In genomic region chr7:124990695-124991094, GRCm38 (mm10) we compare ENCODE assay signal across 12 mouse cellular contexts.
DNase-seq lines count a peak whose midpoint lies in the region; ATAC-seq lines count a peak whose summit lies in the region.
"Had no signal": no experiment of that assay in that cellular context is flagged by ENCODE, and none has a peak within 500 bp of the region (broad histone marks: within the 10 kb centered on the region; RNA-seq: fewer than 3 reads in every experiment).

No protein-coding gene starts in this region.

- peak; percentile 14 for DNase-seq in forebrain, embryonic 10.5 days (ENCODE audit: extremely low spot score, low spot score)
- no peak for DNase-seq in forebrain, embryonic 11.5 days (ENCODE audit: low spot score)
- peak; percentile 18 to 26 for DNase-seq in frontal cortex, postnatal 10 days (ENCODE audit: low spot score in 2 of 2)
- DNase-seq in left cerebral cortex, adult 9 months (ENCODE audit: low spot score in 2 of 2), result peak; percentile 30 to 39
- peak; percentile 54 for DNase-seq in right cerebral cortex, adult 18-20 months
- no peak for DNase-seq in thymus, postnatal 36 days
- DNase-seq in adrenal gland, adult 8-10 months, result no peak
- no peak for DNase-seq in thymus, postnatal 4 days
- DNase-seq: B cell, adult 2 months; heart, postnatal 14 days had no signal

- no peak overlapping the region for H3K27ac ChIP-seq in forebrain, embryonic 10.5 days
- H3K27ac ChIP-seq in forebrain, embryonic 11.5 days (ENCODE audit: low read depth, low read length), result no peak overlapping the region
- H3K27ac ChIP-seq: embryonic facial prominence, embryonic 15.5 days had no signal

- no peak for ATAC-seq in forebrain, embryonic 11.5 days (replicated peaks; ENCODE audit: low FRiP score)

- no peaks in the 10 kb centered on the region for H3K9me3 ChIP-seq in forebrain, embryonic 10.5 days
- no peaks in the 10 kb centered on the region for H3K9me3 ChIP-seq in forebrain, embryonic 11.5 days (ENCODE audit: control insufficient read depth, low read length)
- H3K9me3 ChIP-seq: embryonic facial prominence, embryonic 15.5 days had no signal

- no peak overlapping the region for H3K4me2 ChIP-seq in forebrain, embryonic 11.5 days (ENCODE audit: low read depth, low read length, severe bottlenecking)
- H3K4me2 ChIP-seq: embryonic facial prominence, embryonic 15.5 days had no signal

- no peak overlapping the region for H3K9ac ChIP-seq in forebrain, embryonic 11.5 days (ENCODE audit: low read length)
- H3K9ac ChIP-seq: embryonic facial prominence, embryonic 15.5 days had no signal

- H3K36me3 ChIP-seq in forebrain, embryonic 10.5 days (replicated peaks), result no peaks in the 10 kb centered on the region
- H3K36me3 ChIP-seq in forebrain, embryonic 11.5 days (ENCODE audit: control insufficient read depth, insufficient read depth, low read length), result no peaks in the 10 kb centered on the region
- H3K36me3 ChIP-seq: embryonic facial prominence, embryonic 15.5 days had no signal

- H3K4me1 ChIP-seq in forebrain, embryonic 10.5 days, result peaks cover 6% of the 10 kb centered on the region
- no peaks in the 10 kb centered on the region for H3K4me1 ChIP-seq in forebrain, embryonic 11.5 days (replicated peaks; ENCODE audit: control insufficient read depth, insufficient read depth, low read length)
- H3K4me1 ChIP-seq: embryonic facial prominence, embryonic 15.5 days; megakaryocyte, embryonic 14.5 days had no signal

- H3K27me3 ChIP-seq in forebrain, embryonic 10.5 days (ENCODE audit: poor library complexity, severe bottlenecking), result no peaks in the 10 kb centered on the region
- H3K27me3 ChIP-seq in forebrain, embryonic 11.5 days (ENCODE audit: control insufficient read depth, insufficient read depth, low read length), result no peaks in the 10 kb centered on the region
- H3K27me3 ChIP-seq: embryonic facial prominence, embryonic 15.5 days; megakaryocyte, embryonic 14.5 days had no signal

- WGBS in forebrain, embryonic 10.5 days, result 50% methylated on average over 13 of the region's 13 CpGs
- 37% methylated on average over 13 of the region's 13 CpGs for WGBS in forebrain, embryonic 11.5 days

- no peak overlapping the region for H3K4me3 ChIP-seq in forebrain, embryonic 10.5 days
- H3K4me3 ChIP-seq in forebrain, embryonic 11.5 days (ENCODE audit: low read depth, low read length), result no peak overlapping the region
- H3K4me3 ChIP-seq: embryonic facial prominence, embryonic 15.5 days; megakaryocyte, embryonic 14.5 days had no signal

Comparison
In these comparisons a context has a peak if more than half of its experiments do, and no peak if none do; other contexts are left out.
1. DNase-seq: peak in forebrain, embryonic 10.5 days (single experiment), frontal cortex, postnatal 10 days (2 of 2), left cerebral cortex, adult 9 months (2 of 2) and right cerebral cortex, adult 18-20 months (single experiment); none in forebrain, embryonic 11.5 days (single experiment), thymus, postnatal 36 days (0 of 2), adrenal gland, adult 8-10 months (single experiment) and thymus, postnatal 4 days (single experiment).